Mouse (Mus musculus) urinary bladder, postnatal 14 days (tissue): ENCODE measurements around the gene Olfr129.

Experiments used
- DNase-seq: peaks from one replicate; pipeline ENCODE4 v3.0.0; 2021; ENCODE audit warnings: low spot score

The Olfr129 gene

DNA sequence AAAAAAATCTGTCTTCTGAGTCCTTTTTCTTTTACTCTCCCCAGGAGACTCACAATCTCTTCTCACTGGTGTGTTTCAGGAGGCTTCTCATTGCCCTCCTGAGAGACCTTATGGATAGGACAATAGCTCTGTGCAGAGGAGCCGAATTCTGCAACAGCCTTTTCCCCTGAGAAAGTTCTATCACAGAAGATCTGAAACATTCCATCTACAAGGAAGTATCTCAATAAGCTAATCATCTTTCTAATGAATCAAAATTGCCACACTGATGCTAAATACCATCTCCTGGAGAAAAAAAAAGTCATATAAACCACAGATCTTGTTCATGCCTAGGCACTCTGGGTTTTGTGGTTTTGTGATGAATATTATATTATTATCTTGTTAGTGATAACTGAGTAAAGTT is at the start of gene Olfr129:
Gene Olfr129 (minus strand): TSS at position 101 of the 400 bp plus-strand sequence.
- DNase-seq = no peak

DNA sequence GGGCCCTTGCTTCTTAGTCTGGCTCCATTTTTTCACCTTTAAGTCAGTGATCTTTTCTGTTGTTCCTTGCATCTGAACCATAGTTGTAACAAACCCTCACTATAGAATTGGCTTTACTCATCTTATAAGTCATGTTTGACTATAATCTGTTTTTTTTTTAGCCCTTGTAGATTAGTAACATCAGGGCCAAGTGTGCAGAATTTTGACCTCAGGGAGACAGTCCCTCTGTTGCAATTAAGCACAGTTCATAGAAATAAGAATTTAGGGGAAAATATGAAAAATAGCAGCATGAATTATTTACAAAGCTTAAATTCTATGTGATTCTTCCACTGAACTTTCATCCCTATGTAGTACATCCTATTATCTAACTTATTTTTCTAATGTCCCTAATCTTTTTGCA is 28.7 kb upstream of the Olfr129 start, which contains the start of gene Olfr131:
Gene Olfr131 (minus strand): TSS at position 101 of the 400 bp plus-strand sequence.
- DNase-seq = no peak

DNA sequence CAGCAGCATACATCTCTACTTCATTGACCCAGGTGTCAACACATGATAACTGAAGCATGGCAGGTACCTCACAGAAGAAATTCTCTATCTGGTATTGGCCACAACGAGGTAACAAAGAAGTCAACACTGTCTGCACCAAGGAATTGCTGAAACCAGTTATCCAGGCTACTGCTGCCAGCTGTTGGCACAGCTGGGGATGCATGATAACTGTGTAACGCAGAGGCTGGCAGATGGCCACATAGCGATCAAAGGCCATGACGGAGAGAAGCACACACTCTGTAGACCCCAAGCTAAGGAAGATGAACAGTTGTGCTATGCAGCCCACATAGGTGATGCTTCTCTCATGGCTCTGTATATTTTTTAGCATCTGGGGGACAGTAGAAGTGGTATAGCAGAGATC is 22.5 kb upstream of the Olfr129 start:
- DNase-seq = no peak

DNA sequence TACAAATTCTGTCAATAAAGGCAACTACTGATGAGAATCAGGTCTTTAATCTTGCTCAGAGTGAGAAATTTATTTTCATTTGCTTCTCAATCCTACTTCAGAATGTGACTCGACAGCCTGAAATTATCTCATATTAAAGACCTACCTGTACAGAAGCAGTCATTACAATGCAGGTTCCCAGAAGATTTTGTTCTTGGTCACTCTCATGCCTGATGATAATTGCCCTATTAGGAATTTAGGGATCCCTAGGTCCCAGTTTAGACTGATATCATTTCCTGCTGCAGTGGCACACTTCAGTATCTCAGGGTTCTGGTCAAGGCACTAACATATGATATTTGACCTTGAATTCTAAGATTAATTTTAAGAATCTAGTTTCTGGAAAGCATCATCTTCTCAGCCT is 3.7 kb upstream of the Olfr129 start, which contains the start of gene Olfr130:
Gene Olfr130 (plus strand): TSS at position 301 of the 400 bp plus-strand sequence.
- no peak for DNase-seq

DNA sequence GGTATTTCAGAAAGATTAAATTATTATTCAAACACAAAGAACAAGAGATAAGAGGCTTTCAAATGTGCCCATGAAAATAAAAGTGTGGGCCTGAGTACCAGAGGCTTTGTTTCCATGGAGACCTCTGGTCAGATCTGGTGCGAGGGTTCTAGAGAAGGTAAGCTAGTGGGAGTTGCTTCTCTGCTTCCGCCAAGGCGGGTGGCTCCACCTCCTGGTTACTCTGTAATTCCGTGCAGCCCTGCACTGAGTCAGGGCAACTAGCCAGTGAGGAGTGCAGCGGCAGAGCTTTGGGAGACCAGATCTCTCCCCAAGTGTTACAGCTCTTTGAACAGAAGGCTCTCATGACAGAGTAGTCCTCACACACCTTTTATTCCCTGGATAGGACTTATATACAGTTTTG is 33.6 kb downstream of the Olfr129 start:
- DNase-seq = no peak

DNA sequence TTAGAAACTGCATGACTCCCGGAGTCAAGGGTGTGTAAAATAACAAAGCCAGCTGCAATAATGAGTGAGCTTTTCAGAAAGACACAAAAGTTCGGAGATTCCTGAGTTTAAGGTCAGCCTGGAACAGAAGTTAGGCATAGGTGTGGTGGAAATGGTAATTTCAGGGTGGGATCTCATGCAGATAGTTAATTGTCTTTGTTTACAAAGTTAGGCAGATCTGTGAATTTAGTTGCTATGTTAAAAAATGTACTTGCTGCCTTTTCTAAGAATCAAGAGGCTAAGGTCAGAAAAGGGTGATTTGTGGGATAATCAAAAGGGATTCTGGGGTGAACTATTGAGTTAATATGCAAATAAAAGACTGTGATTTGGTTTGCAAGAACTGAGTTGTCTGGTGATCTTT is 43.5 kb downstream of the Olfr129 start:
- DNase-seq = no peak

DNA sequence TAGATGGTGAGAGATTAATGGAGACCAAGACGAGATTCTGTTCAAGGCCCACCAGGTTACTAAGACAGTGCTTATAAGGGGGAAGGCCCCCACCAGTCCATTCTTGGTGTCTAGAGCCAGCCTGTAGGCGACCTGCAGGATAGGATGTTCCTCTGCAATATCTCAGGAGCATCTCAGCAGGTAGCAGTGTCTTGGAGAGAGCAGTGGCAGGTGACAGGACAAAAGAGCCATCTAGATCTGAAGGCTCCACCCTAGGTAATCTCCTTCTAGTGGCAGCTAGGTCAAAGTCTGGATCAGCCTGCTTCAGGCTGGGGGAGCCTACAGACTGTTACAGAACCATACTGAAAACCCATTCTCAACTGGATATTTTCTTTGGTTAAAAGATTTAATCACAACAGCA is 54.9 kb downstream of the Olfr129 start:
- no peak for DNase-seq
